Mouse (Mus musculus): ENCODE measurements around the gene Ncbp1.

Gene Ncbp1

DNA sequence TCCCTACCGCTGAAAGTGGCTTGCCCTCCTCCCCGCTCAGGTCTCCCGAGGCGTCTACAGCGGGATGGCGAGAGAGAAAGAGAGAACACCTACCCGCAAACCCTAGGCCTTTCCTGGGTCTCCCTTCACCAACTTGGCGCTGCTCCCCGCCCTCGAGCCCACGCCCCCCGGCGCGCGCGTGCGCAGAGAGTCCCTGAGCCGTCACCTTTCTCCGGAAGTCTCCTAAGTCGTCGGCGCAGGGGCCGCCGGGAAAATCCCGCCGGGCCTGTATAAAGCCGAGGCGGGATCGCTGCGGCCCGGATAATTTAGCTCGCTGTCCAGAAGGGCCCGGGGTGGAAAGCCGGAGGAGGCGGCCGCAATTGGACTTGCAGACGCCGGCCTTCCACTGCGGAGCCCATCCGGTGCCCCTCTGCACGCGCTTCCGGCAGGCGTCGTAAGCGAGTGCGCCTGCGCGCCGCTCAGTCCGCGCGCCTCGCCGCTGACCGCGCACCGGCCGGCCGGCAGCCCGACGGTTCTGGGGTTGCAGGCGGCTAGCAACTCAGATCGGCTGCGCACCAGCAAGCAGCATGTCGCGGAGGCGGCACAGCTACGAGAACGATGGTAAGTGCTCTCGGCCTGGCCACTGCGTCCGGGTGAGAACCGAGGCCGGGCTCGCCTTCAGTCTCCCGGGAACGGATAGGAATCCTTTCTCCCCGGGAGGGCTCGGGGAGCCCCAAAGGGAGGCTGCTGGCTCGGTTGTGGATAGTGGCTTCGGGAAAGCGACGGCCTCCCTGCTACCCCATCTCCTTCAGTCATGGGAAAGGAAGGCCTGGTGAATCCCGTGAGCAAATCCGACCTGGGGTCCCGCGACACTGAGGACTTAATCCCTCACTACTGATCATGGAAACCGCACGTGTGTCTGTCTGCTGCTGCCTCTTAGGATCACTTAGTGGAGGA, at the start of gene Ncbp1, which contains the start of gene Tstd2:
Ncbp1 (plus strand) TSS at position 327 of the 936 bp plus-strand sequence.
Tstd2 (minus strand) TSS at position 408 of the 936 bp plus-strand sequence.
- DNase-seq (ENCODE audit: low read depth, low spot score), result peak; percentile 92

DNA sequence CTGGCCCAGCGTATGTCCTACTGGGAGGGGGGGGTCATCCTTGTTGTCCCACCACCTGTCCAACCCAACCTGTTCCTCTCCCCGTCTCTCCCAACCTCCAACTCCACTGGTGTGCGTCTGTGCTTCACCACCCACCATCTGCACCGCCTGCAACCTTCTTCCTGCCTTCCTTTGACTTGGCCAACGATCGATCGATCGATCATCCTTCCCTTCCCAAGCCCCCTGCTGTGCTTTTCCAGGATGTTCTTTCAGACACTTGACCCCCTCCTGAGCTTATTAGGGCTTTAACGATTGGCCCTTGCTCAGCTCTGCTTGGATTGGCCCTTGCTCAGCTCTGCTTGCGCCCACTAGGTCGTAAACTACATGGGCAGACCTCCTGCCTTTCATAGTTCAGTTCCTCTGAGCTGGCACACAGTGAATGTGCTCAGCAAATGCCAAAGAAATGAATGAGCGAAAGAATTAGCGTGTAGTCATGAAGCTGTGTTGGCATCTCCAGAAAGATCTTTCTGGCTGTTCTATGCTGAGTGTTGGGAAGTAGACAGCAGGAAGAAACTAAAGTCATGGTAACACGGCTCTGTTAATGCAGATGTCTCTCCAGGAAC, 48.8 kb upstream of the Ncbp1 start:
- no peak for DNase-seq (ENCODE audit: low read depth, low spot score)

DNA sequence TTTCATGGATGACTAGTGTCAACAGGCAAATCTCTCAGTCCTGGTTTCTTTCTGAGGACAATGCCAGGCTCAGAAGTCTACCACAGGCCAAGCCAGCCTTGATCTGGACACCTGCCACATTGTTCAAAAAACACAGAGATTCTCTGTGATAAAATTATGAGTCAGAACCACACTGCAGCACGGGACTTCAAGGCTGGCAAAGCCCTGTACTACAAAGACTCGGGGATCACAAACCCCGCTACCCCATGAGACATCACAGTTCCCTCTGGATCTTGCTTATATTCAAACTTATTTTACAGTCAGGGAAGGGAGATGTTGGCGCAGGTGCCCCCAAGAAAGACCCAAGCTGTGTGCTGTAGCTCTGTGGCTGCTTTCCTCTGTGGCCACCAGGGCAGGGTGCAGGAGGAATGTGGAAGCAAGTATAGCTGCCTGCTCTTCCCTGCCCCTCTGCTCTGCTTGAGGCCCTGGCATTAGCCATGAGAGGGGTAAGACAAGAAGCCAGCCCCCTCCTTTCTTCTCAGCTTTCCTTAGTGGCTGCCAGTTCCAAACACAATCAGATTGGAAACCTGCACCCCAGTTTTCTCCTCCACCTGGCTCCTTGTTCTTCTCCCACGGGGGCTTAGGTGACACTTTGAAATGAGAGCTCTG, 45.9 kb upstream of the Ncbp1 start:
- no peak for DNase-seq (ENCODE audit: low read depth, low spot score)

DNA sequence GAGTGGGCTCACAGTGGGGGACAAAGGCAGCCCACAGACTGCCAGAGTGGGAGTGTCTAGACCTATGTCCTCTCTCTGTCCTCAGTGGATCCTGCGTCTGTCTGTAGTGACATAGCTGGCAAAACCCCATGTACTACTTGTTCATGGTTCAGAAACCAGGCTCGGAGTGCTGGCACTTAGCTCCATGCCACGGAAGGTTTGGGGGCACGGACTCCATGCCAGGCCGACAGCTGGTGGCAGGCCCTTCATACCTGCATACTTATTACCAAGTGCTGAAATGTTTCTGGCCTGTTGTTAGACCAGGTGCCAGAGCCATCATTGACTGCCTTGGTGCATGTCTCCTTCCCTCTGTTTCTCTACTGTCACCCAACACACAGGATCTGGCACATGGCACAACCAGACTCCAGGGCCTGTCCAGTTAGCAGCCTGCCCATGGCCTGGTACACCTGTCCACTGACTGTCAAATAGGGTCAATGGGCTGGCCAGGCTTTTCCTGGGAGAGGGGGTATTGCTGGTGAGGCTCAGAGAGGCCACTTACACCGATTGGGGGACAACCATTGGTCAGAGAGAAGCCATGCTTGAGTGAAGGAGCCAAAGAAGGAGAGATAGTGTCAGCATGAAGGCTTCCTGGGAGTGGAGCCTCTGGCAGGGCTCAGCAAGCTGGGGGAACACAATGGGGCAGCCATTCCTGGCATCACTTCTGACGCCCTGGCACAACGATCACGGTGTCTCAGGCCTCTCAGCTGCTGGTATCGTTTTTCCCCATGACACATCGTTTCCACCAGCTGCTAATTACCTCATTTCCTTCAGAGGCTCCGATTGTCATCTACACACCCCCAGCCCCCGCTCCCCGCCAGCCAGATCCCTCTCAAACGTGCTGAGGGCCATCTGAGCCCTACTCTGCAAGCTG, 43.2 kb upstream of the Ncbp1 start:
- DNase-seq (ENCODE audit: low read depth, low spot score), result no peak

DNA sequence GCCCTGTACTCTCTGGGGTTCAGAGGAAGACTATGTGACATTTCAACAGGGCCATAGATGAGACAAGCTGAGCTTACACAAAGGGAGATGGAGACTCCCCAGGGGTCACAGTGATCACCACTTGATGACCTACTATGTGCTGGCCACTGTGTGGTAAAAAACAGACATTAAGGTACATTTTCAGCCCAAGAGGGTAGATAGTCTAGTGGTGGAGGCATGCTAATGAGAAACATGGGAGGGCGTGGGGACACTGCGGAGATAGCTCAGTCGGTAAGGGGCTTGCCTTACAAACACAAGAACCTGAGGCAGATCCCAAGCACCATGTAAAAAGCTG, 42.6 kb upstream of the Ncbp1 start:
- DNase-seq (ENCODE audit: low read depth, low spot score), result no peak

DNA sequence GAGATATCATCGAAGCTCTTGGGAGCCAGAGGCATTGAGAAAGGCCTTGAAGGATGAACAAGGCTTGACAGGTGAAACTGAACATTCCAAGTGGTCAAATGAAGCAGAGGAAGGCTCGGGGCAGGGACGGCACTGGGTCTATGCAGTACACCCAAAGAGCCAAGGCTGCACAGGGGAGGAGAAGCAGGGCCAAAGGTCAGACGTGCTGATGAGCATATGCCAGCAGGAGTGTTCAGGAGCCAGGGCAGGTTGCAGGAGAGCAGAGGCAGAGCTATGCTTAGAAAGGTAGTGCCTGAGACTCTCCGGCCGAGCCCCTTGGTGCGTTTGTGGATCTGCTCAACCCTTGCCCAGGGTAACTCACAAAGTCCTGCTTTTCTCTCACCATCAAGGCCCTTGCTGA, 41.9 kb upstream of the Ncbp1 start:
- no peak for DNase-seq (ENCODE audit: low read depth, low spot score)

DNA sequence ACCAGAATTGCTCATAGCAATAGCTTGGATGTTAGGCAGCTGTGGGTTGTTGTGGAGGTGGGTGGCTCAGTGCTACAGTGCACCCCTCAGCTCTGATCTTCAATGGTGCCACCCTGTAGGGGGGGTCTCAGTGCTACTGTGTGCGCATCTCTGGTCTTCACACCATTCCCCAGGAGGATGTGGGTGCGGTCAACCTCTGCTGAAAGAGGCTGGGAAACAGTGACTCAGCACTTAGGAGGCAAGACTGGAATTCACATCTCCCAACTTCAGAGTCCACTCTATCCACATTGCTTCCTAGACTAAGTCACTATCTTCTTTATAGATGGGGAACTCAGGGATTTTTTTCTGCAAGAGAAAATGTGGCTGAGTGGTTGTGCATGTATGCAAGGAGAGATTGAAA, 40.8 kb upstream of the Ncbp1 start:
- DNase-seq (ENCODE audit: low read depth, low spot score), result no peak

DNA sequence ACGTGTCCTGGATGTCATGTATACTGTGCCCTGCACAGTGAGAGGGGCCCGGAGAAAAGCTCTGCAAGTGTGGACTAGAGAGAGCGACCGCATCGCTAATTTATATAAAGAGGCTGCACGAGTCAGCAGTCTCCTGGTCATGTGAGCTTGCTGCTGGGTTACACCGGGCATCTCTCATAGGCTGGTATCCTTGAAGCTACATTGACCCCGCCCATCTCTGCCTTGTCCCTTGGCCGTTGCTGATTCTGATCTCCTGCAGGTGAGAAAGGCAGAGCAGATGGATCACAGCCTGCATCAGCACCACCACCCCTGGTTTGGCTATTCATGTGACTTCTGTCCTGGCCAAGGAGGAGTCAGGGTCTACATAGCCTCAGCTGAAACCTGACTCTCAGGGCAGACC, 39.3 kb upstream of the Ncbp1 start:
- no peak for DNase-seq (ENCODE audit: low read depth, low spot score)

DNA sequence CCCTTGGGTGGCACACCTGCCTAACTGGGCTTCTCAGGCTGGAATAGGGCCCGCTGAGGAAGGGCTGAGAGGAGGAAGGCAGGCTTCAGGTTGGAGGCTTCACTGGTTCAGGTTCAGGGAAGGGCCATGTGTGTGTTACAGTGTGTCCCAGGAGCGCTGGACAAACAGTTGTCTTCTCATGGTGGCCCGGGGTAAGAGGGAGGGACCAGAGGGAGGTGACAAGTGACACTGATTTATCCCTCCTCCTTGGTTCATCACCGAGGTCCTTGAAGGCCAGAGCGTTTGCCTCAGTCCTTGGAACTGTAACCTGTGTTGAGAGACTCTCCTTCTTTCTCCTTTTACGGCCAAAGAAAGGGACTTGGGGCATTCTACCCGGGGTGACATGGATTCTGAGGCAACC, 37.9 kb upstream of the Ncbp1 start:
- no peak for DNase-seq (ENCODE audit: low read depth, low spot score)

DNA sequence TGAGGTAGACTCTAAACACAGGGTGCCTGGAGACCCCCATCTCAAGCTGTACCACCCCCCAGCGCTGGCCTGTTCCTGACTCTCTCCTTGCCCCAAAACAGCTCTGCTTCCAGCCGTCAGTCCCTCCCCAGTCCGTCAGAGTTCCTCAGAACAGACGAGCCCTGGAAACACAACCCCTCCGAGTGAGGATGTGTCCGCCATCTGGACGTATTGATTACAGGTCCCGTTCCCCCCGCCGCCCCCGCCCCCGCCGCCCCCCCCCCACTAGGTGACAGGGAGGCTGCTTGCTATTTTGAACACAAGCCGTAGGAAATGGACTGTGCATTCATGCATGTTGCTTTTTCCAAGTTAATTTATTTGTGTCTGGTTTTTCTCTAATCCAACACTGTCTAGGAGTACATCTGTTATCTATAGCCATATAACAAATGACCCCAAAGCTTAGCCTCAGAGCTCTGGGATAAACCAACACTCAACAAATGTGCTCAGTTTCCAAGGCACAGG, 37.2 kb upstream of the Ncbp1 start:
- DNase-seq (ENCODE audit: low read depth, low spot score), result peak; percentile 41

DNA sequence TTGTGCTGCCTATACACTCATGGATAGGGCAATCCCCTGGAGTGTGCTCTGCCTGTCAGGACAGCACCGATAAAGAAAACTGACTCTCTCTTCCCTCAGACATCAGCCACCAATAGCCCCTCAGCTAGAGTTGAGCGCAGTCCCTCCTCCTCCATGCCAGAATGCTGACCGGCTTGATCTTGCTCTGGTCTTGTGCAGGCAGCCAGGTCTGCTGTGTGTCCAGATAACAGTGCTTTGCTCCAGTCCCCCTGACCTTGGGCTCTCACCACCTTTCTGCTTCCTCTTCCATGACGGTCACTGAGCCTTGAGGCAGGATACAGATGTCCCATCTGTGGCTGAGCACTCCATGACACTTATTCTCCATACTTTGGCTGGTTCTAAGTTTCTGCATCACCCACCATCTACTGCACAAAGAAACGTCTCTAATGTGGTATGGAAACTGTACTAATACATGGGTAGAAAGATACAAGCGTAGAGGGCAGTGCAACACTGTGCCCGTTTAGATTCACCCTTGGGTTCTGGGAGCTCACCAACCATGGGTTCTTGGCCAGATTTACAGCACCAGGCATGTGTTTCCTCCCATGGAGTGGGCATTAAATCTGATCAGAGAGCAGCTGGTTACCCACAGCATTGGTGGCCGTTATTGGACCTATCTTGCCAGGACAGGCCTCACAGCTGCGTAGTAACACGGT, 36.2 kb upstream of the Ncbp1 start:
- no peak for DNase-seq (ENCODE audit: low read depth, low spot score)

DNA sequence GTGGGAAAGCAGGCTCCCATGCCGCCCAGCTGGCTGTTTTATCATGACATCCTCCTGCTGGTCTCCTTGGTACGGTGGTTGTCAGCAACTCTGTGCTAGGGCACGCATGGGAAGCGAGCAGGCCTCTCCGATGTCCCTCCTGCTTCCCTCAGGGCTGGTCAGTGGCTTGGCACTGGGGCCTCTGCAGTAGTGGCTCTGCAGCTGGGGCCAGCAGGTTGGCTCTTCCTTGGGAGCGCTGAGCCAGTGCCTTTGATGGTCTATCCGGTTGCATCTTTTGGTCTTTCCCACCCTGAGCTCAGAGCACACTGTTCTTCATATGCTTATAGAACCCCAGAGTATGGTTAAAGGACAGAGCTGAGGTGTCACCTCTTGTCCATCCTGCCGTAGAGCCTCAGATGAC, 28.3 kb upstream of the Ncbp1 start:
- no peak for DNase-seq (ENCODE audit: low read depth, low spot score)

DNA sequence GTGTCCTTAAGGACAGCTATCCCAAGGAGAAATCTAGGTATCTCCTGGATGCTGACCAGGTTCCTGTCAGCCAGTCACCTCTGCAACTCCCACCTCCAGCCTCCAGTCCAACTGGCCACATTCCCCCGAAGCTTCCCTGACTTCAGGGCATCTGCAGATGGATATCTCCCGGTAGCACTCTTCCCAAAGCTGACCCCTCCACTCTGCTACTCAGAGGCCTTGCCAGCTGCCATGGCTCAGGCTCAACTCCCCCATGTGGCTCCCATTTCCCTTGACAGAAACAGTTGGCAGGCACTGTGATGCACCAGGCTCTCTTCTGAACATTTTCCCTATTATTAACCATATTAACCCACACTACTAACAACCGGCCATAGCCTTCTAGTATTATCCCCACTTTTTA, 27.1 kb upstream of the Ncbp1 start:
- no peak for DNase-seq (ENCODE audit: low read depth, low spot score)

DNA sequence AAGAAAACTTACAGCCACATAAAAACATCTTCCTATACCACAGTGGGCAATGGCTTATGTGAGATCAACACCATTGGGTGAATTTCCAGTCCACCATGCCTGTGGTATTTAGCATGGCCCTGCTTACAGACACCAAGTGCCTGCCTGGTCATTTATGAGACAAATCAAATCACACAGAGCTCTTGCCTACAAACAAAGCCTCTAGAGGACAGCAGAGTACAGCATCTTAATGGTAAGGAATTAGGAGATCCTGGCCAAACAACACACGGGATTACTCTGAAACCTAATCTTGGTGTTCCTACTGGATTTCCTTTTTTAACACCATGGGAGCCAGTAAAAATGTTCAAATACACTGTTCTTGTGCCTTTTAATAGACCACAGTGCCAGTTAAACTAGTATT, 23.1 kb upstream of the Ncbp1 start:
- DNase-seq (ENCODE audit: low read depth, low spot score), result no peak

DNA sequence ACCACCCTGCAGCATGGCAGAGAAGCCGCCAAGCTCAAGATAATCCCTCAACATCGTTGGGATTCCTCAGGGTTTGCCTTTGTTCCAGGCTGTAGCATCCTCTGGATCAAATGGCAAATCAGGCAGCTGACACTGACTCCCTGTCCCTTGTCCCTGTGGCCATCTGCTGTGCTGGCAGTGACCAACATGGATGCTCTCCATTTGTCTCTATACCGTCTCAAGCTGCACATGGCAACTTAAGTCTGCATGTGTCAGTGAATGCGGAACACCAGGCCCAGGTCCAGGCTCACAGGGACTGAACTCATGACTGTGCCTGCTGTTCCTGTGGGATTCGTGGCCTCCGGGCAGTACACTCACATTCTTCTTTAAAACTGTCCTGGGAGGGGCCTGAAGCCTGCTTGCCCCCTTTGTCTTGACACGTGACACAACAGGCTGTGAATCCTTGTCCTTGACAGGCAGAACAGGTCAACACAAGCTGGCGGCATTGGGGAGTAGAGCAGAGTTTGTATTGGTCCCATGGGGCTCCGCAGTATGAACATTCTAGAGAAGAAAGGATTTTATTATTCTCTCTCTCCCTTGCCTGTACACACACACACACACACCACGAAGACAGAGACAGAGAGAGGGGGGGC, 21.8 kb upstream of the Ncbp1 start:
- no peak for DNase-seq (ENCODE audit: low read depth, low spot score)

DNA sequence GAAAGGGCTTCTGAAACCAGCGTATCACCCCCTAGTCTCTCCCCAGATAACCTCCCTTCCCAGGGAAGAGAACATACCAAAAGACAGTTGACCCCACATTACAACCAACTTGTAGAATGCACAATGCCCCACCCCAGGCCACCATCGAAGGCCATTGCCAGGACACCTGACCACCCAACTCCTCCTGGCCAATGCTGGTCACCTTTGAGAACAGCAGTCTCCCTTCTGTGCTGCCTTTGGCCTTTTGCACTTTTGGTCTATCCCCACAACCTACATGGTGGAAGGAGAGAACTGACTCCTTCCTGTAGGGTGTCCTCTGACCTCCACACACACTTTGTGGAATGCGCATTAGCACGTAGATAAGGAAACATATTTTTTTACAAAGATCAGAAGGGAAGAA, 20.9 kb upstream of the Ncbp1 start:
- no peak for DNase-seq (ENCODE audit: low read depth, low spot score)

DNA sequence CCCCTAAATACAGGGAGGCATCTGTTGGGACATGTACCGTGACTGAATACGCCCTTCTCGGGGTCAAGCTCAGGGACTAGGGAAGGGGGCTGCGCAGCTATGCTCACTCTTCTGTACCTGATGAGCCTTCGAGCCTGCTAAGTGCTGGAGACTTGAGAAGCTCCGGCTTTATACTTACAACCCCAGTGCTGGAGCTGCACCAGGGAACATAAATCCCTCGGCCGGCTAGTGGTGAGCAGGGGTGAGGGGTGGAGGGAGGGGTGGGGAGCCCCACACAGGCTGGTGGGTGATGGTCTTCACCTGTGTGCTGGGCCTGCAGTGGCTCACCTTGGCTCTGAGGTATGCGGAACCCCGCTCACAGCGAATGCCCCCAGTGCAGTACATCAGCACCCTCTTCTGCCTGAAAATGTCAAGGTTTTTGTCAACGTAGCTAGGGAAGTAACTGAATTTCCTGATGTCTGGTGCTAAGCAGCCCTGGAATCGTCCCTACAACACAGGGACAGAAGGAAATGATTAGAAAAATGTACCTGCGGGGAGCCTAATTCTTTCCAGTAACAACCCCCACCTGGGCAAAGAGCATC, 18.8 kb upstream of the Ncbp1 start:
- no peak for DNase-seq (ENCODE audit: low read depth, low spot score)

DNA sequence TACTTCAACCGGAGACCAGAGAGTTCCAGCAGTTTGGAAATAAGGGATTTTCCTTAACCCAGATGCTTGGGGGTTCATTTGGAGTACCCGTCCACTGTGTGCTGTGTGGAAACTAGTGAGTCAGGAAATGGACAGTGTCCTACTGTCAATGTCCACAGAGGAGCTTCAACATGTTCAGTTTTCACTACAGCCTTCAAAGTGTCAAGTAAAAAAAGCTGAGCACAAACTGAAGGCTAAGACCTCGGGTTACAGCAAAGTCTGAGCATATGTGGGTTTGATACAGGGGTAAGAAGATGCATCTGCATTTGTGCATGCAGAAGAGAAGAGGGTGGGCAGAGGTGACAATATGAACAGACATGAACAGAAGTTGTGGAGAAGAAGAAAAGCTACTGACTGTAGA, 17.6 kb upstream of the Ncbp1 start:
- DNase-seq (ENCODE audit: low read depth, low spot score), result no peak

DNA sequence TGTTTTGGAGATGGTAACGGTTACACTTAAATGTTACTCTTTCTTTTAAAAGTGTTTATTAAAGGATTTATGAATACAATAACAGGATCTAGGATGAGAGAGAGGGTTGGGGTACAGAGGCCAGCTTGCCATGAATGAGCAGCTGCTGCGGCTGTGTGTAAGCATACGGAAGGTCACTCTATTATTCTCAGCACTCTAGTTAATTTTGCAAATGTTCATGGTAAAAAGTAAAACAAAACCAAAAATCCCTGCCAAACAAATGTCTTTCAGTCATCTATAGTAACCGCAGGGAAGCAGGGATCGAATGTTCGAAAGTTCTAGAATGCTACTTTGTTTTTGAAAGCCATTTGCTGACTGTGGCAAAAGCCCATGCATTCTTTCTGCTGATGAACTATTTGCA, 15.1 kb upstream of the Ncbp1 start:
- no peak for DNase-seq (ENCODE audit: low read depth, low spot score)

DNA sequence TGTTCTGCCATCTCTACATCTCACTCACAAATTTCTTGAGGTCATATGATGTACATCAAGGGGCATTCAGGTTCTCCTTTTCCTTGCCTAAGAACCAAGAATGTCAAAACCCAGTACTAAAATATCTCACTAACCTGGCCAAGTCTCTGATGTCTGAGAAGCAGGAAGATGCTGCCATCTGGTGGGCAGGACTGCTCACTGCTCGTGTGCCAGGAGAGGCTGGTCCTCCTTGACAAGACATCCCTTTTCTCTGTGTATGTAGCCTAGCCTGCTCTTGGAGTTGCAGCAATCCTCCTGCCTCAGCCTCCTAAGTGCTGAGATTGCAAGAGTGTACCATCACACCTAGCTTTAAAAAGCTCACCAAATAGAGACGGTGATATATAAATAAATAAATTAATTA, 11.9 kb upstream of the Ncbp1 start:
- peak; percentile 75 for DNase-seq (ENCODE audit: low read depth, low spot score)

Measured in mesoderm, embryonic 11.5 days (tissue).